Mouse (Mus musculus): Measurements from ENCODE around the gene Scd2.
A peak's percentile ranks its signal among the peaks of the same experiment; 100 is the strongest.
"Not testable (repeated sequence)": the region's sequence is repeated elsewhere in the genome, so short reads cannot be mapped to it uniquely, and the experiment has no call there.

The Scd2 gene

DNA sequence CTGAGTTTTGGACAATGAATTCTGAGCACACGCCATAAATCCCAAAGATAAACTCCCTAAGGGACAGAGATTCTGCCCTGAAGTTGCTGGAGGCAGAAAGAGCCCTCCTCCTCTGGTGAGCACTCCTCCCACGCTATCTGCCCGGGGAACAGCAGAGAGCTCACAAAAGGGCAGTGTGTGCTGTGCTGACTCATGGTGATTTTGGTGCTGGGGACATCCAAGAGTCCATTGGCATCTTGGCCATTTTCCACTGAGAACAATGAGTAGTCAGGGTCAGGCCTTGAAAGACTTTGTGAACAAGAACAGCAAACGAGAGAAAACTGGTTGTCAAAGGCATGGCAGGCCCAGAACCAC is 18.5 kb downstream of the Scd2 start:
- no peak for DNase-seq (ENCODE audit: low read depth, low spot score)

DNA sequence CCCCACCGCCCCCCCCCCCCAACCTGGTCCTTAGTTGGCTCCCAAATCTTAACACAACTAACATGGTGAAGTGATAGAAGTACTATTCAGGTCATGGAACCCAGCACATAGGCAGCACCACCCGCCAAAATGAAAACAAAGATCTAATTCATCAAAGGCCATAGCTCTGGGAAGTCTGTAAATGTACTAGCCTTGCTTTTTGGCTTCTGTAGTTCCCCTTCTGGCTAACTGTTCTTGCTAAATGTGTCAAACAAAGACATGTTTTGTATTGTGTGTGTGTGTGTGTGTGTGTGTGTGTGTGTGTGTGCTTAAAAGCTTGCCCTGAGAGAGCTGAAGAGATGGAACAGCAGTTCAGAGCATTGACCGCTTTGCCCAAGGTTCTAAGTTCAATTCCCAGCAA is 19.6 kb downstream of the Scd2 start:
- no peak for DNase-seq (ENCODE audit: low read depth, low spot score)

- DNase-seq (ENCODE audit: low read depth, low spot score) = peak; percentile 71
These were observed 20.9 kb downstream of the Scd2 start for GRCm38 (mm10) chr19:44314327-44314759.

- no peak for DNase-seq (ENCODE audit: low read depth, low spot score)
These were observed 21.5 kb downstream of the Scd2 start for GRCm38 (mm10) chr19:44314871-44315414.

- no peak for DNase-seq (ENCODE audit: low read depth, low spot score)
These were observed 23.4 kb downstream of the Scd2 start for GRCm38 (mm10) chr19:44316752-44317315.

DNA sequence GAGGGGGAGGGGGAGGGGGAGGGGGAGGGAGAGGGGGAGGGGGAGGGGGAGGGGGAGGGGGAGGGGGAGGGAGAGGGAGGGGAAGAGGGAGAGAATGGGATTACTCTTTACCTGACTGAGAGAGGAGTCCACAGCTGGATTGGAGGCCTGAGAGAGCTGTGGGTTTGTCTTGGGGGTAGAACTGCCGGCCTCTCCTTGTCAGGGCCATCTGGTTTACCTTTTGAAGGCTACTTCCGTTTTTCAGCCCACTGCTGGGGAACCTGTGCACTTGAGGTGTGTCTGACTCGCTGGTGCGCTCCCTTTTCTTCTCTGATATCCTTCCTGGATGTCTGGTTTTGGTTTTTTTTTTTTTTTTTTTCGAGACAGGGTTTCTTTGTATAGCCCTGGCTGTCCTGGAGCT is 23.9 kb downstream of the Scd2 start:
- DNase-seq (ENCODE audit: low read depth, low spot score) = no peak

- no peak for DNase-seq (ENCODE audit: low read depth, low spot score)
These were observed 25.1 kb downstream of the Scd2 start for GRCm38 (mm10) chr19:44318545-44318944.

GRCm38 (mm10) chr19:44320316-44320715 is 26.8 kb downstream of the Scd2 start:
- no peak for DNase-seq (ENCODE audit: low read depth, low spot score)

DNA sequence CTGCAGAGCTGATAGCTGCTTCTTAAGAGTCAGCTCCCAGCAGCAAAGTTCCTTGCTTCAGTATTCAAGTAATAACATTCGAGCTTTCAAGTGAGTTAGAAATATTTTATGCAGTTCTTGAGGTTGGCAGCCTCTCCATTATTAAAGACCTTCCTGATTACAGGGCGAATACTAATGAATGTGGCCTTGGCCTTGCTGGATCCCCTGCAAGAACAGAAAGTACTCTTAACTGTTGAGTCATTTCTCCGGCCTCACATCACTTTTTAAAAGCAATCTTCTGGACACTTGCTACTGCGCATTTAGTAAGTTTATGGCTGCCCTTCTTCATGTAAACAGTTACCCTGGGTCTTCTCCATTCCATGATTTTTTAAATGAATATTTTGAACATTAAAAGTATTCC is 27.7 kb downstream of the Scd2 start:
- DNase-seq (ENCODE audit: low read depth, low spot score) = no peak

DNA sequence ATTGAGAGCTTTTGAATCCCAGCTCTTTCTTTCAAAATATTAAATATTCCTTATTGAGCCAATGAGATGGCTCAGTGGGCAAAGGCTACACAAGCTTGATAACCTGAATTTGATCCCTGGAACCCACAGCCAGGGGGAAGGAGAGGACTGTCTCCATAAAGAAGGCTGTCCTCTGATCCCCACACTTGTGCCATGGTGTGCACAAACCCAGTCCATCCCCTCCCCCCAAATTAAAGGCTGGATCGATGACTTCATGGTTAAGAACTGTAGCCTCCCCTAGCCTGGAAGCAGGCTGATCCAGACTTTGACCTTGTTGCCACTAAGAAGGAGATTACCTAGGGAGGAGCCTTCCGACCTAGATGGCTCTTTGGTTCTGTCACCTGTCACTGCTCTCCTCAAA is 28.2 kb downstream of the Scd2 start:
- no peak for DNase-seq (ENCODE audit: low read depth, low spot score)

DNA sequence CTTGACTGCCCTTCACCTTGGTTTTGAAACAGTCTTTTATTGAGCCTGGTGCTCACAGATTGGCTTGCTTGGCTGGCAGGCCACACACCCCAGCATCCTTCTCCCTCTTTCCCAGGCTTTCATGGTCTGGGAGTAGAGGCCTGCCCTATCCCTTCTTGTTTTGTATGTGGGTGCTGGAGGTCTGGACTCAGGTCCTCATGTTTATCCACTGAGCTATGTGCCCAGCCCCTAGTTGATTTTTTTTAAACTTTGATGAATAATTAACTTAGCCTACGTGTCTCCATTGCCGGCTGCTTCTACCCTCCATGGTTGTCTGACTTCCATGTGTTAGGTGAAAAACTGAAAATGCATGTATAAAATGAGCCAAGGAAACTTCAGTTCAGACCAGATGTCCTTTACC is 36.1 kb downstream of the Scd2 start:
- DNase-seq (ENCODE audit: low read depth, low spot score) = no peak

GRCm38 (mm10) chr19:44331128-44331527 is 37.7 kb downstream of the Scd2 start:
- DNase-seq (ENCODE audit: low read depth, low spot score) = not testable (repeated sequence)

GRCm38 (mm10) chr19:44331911-44332310 is 38.4 kb downstream of the Scd2 start:
- no peak for DNase-seq (ENCODE audit: low read depth, low spot score)

GRCm38 (mm10) chr19:44332326-44332725 is 38.9 kb downstream of the Scd2 start:
- DNase-seq (ENCODE audit: low read depth, low spot score) = no peak

DNA sequence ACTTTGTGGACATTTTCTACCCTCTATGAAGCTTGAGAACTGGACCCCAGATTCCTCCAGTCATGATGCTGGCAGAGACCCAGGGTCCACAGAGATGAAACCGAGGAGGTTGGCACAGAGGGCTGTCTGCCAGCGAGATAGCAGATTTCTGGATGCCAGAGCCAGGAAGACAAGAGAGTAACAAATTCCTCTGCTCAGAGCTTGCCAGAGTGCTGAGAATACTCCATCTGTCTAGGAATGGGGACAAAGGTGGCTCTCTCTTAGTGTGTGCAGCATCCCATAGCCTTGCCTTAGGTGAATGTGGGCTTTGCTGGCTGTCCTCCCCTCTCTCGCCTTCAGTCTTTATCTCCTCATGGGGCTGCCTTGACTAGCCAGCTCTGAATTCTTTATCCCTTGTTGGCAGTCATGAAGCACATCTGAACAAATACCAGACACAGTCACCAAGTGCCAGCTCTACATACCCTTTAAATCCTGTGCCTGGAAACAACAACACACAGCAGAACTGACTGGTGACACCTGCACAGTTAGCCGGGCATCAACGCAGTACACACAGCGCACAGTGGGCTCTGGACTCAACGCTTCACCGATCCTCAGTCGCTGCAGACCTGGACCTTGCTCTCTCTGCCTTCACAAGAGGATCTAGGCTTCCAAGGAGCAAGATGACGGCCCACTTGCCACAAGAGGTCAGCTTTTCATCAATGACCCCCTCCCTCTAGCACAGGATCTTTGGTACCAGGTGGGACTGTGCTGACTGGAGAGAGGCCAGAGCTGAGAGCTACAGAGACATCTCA is 39.6 kb downstream of the Scd2 start, which contains the start of gene Scd4:
Gene Scd4 (plus strand): TSS at position 260 of the 791 bp plus-strand sequence.
- no peak for DNase-seq (ENCODE audit: low read depth, low spot score)

GRCm38 (mm10) chr19:44333991-44334390 is 40.5 kb downstream of the Scd2 start:
- no peak for DNase-seq (ENCODE audit: low read depth, low spot score)

DNA sequence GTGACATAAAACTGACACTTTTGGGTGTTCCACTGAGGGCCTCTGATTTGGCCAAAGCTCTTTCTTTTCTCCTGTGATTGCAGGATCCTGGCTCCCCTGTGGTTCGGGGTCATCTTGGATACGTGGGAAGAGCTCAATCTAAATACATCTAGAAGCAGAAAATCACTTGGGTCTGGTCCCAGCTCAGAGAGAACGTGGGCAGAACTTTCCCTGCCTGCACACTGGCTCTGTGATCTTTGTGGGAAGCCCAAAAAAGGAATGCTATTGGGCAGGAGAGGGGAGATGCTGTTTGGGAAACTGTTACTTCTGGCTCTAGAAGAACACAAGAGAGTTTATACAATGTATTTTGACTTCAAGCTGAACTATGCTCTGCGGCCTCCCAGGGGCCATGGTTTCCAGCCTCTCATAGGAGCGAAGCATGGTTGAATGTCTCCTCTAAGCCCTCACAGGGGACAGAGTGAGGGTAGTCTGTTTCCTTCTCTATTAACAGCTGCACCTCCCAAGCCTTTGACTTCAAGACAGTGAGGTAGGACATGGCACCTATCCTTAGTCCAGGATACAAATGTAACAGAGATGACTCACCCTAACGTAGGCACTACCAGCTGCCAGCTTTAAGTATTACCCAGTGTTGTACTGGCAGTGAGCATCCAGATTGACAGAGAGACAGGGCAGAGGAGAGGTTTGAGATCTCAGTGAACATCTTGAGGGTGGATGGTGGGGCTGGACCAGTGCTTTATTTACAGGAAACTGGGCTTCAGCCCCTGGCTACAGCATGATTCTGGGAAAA is 42.6 kb downstream of the Scd2 start:
- DNase-seq (ENCODE audit: low read depth, low spot score) = no peak

- DNase-seq (ENCODE audit: low read depth, low spot score) = no peak
These were observed 56.2 kb downstream of the Scd2 start for GRCm38 (mm10) chr19:44349689-44350088.

GRCm38 (mm10) chr19:44351756-44352155 is 58.3 kb downstream of the Scd2 start:
- DNase-seq (ENCODE audit: low read depth, low spot score) = no peak
